Mouse (Mus musculus) left cerebral cortex, postnatal 14 days (tissue): ENCODE measurements around the gene Ptprk. TPM values are rescaled to one million over a fixed set of nuclear protein-coding genes. Genes with fewer than 3 reads are reported as not detected.

Experiments
- DNase-seq, 2 experiments: peaks; one replicate each; pipeline ENCODE4 v3.0.0; 2021 to 2022; ENCODE audit warnings: low spot score in 2 of 2, mixed read lengths in 1 of 2
- intact Hi-C: fragments of 180-260 bp; cut with DNase I; formaldehyde crosslinking; loops from one replicate; pipeline ENCODE4 v1.15.1; 2025
- long read RNA-seq, 2 experiments: library from polyadenylated mRNA; stranded (forward); transcript quantifications; one replicate each; pipeline ENCODE4 v2.0.0; 2021
- total RNA-seq, 2 experiments: library from RNA; stranded (reverse); gene quantifications; 2 replicates each; pipeline ENCODE4 v1.2.3; 2021

Gene Ptprk
- 100 to 1,000 TPM in 1 of 2 experiments, 10 to 100 TPM in 1; 95.9 to 115 TPM for total RNA-seq
- long read RNA-seq, experiment 1, partial matches to known transcripts: 11 of 23 reads
- long read RNA-seq, experiment 1, other reads (novel, unspliced or antisense): 8 of 23 reads
- long read RNA-seq, experiment 2, partial matches to known transcripts: 4 of 12 reads
- long read RNA-seq, experiment 2, other reads (novel, unspliced or antisense): 4 of 12 reads

- peak; percentile 88 to 90 for DNase-seq
- intact Hi-C loops: loop anchor here (5.0 to 10.0 kb wide), 3 partner anchors 37 to 940 kb away; no protein-coding TSS in a partner anchor
Measured at GRCm38 (mm10) chr10:28074653-28075451, at the start of gene Ptprk. TSS of gene Ptprk (plus strand) at chr10:28074820.

DNA sequence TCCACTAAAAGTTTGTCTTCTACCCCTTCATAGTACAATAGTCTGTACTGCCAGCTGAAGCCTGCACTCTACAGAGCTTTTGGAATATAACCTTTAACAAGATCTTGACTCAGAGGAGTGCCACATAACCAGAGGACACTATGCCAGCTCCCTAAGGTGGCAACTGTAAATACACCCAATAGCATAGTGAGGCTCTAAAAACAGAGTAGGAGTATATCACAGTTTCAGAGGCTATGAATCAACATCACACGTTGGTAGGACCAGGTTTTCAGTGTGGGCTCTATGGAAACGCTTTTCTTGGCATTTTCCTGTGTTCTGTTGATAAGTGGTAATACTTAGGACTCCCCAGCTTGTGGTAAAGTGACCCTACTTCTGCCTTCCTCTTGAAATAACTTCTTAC is 46.8 kb upstream of the Ptprk start:
- intact Hi-C loops: no loop called here
- DNase-seq: peak in 1 of 2 experiments; percentile 42

DNA sequence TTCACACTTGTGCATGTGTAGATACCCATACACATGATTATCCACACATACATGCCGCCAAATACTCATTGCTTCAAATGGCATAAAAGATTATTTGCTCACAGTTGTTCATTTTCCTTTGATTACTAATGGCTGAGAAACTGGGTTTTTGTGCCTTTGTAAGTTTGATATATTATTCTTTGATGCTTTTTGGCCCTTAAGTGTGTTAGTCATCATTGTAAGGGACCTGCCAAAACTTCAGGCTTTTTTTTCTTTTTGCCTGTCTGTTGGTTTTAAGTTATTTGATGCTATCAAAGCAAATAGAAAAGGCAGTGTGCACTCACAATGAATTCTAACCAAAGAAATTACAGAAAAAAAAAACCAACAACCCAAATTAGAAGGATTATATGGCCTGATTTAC is 38.2 kb upstream of the Ptprk start:
- intact Hi-C loops: no loop called here
- DNase-seq: no peak

DNA sequence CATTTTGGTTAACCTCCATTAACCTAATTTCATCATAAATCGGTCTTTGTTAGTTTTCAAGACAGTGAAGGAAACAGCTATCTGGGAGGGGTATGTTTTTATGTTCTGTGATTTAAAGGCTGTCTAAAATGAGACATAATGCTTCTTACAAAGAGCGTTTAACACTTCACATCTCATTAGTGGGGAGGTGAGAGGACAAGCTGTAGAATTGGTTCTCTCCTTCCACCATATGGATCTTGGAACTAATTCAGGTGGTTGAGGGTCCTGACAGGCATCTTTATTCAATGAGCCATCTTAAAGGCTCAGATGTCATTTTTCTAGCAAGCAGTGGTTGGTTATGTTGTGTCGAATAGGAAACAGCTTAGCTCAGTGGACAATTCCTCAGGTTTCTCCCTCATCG is 19.9 kb upstream of the Ptprk start:
- DNase-seq: no peak
- intact Hi-C loops: no loop called here

GRCm38 (mm10) chr10:28059222-28059621 is 15.4 kb upstream of the Ptprk start:
- intact Hi-C loops: no loop called here
- DNase-seq: no peak

DNA sequence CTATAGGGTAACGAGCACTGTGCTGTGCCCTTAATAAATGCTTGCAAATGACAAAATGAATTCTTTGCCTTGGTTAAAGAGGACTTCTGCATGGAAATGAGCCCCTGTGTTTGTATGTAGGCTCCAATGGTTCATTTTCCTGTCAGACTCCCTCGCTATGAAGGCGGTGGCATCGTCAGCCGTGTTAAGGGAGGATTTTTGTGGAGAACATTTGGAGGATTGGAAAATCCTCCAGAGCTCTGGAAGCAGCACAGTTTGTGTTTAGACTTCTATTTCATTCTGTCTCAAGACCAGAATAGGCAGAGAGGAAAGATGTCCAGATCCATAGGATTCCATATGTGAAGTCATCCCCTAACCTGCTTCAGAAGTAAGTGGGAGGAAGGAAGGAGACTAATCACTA is 6.6 kb upstream of the Ptprk start:
- peak; percentile 40 to 47 for DNase-seq
- intact Hi-C loops: loop anchor here (10.0 kb wide), 1 partner anchor 433 kb away; no protein-coding TSS in a partner anchor

- DNase-seq: peak; percentile 50 to 63
- intact Hi-C loops: loop anchor here (10.0 kb wide), 2 partner anchors 771 to 939 kb away; no protein-coding TSS in a partner anchor
Measured at GRCm38 (mm10) chr10:28073991-28074652, 498 bp upstream of the Ptprk start.

- DNase-seq: peak in 1 of 2 experiments; percentile 7
- intact Hi-C loops: loop anchor here (5.0 to 10.0 kb wide), 3 partner anchors 37 to 941 kb away; no protein-coding TSS in a partner anchor
Measured at GRCm38 (mm10) chr10:28075491-28076035, 943 bp downstream of the Ptprk start.

DNA sequence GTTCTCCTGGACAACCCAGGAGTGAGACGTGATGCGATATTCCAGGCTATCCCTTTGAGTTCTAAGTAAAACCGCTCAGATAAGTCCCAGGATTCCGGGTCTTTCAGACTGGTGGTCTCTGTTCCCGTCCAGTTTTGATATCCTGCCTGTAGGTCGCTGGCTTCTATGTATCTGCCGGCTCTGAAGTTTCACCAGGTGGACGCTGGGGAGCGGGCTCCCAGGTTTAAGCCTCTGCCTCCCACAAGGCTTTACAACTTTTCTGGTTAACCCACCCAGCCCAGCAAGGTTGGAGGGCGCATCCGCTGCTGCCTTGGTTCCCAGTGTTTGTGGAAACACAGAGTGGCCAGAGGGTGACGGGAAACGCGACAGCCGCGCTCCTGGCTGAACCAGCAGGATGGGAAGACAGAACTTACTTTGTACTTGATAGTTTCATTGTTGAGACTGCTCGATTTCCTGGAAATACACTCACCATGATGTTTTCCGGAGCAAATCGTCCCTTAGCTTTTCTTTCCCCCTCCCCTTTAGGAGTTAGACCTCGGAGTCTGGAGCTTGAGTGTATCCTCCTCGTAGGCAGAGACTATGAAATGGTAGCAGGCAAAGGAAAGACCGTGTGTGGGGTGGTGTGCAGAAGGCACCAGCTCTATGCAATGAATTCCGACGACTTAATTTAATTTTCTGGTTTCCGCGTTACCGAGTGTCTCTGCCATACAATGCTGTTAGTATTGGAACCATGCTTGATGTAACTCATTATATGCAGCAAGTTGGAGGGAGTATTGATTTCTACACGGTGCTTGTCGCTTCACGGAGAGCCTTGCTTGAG is 1.6 kb downstream of the Ptprk start:
- intact Hi-C loops: loop anchor here (5.0 to 10.0 kb wide), 3 partner anchors 36 to 941 kb away; no protein-coding TSS in a partner anchor

GRCm38 (mm10) chr10:28078270-28078669 is 3.6 kb downstream of the Ptprk start:
- no peak for DNase-seq
- intact Hi-C loops: loop anchor here (5.0 to 10.0 kb wide), 3 partner anchors 34 to 943 kb away; no protein-coding TSS in a partner anchor

More for the DNA sequence above, 1.6 kb downstream of the Ptprk start:
- peak in 1 of 2 experiments; percentile 16 for DNase-seq

GRCm38 (mm10) chr10:28081221-28081620 is 6.6 kb downstream of the Ptprk start:
- no peak for DNase-seq
- intact Hi-C loops: no loop called here

DNA sequence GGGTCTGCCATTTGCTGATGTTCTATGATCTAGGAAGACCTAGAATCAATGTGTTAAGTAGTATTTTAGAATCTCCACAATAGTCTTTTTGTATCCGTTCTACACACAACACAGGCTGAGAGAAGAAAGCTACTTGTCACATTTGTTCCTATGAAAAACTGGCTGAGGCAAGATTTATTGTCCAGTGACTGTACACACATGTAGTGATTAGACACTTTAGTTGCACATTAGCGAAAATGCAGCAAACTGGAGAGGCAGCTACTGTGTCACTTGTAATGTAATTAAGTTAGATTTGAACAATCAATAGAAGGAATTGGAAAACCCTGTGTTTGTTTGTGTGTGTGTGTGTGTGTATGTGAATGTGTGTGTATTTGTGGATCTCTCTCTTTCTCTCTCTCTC is 8.6 kb downstream of the Ptprk start:
- intact Hi-C loops: no loop called here
- no peak for DNase-seq

GRCm38 (mm10) chr10:28083625-28084024 is 9.0 kb downstream of the Ptprk start:
- DNase-seq: no peak
- intact Hi-C loops: no loop called here

DNA sequence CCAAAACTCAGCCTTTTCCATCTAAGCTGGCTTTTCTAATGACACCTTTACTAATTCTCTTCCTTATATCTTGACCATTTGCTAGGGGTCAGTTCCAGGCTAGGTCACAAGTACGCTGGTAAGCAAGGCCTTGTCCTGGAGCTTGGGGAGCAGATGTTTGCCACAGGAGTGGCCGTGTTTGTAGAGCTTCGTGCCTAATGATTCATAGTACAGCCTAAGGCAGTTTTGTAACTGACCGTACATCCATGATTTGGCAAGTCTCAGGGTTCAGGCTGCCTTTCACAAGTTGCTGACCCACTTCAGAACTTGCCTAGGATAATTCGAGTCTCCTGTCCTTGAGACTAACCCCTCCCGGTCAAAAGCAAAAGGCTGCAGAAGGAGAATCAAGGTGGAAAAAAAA is 12.7 kb downstream of the Ptprk start:
- intact Hi-C loops: no loop called here
- DNase-seq: no peak

DNA sequence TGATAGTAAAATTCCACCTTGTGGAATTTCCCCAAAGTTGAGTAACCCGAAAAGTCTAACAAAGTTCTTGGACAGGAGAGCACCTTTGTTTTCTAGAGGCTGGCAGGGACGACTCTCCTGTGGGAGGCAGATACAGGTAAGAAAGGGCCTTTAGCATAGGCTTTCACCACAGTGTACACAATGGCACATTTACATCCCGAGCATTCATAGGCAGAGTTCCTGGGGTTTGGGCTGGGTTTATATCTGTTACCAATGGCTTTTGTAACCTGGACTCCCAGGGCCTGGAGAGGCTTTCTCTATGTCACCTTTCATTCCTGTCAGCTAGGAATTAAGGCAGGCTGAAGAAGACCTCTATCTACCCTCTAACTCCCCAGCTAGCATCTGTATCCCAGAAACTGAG is 13.1 kb downstream of the Ptprk start:
- DNase-seq: no peak
- intact Hi-C loops: no loop called here

GRCm38 (mm10) chr10:28096007-28096406 is 21.4 kb downstream of the Ptprk start:
- DNase-seq: no peak
- intact Hi-C loops: no loop called here

GRCm38 (mm10) chr10:28097637-28098036 is 23.0 kb downstream of the Ptprk start:
- intact Hi-C loops: no loop called here
- no peak for DNase-seq

GRCm38 (mm10) chr10:28098923-28099322 is 24.3 kb downstream of the Ptprk start:
- no peak for DNase-seq
- intact Hi-C loops: no loop called here

DNA sequence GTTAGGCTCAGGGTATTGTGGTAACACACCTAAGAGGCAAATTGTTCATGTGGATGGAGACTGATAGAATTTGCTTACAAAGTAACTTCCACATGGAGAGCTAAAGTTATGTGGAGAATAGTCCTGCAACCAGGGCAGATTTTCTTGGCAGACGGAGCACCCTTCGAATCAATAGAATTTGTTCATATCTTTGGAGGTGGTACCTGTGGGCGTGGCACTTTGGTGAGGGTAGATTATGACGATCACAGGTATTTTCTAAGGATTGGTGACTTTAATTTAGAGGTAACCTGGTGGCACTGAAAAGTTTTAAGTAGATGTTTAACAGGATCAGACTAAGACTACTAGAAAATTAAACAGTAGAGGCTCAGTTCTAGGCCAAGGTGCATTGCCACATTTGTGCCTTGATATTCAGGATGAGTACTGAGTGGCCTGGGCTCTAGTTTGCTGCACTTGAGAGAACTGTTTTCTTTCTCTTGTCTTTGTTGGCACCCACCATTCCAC is 28.8 kb downstream of the Ptprk start:
- intact Hi-C loops: no loop called here
- no peak for DNase-seq
